Mouse (Mus musculus) adrenal gland, adult 2 months (tissue): ENCODE results near the gene Gm5416. TPM values are rescaled to one million over a fixed set of nuclear protein-coding genes. Genes with fewer than 3 reads are reported as not detected.
"Not testable (repeated sequence)": the region's sequence is repeated elsewhere in the genome, so short reads cannot be mapped to it uniquely, and the experiment has no call there.

Experiments used
- DNase-seq: peaks from one replicate; pipeline ENCODE4 v3.0.0; 2021
- long read RNA-seq: library from polyadenylated mRNA; stranded (forward); transcript quantifications from one replicate; pipeline ENCODE4 v2.0.0, GENCODE M21; 2021
- polyA plus RNA-seq: library from polyadenylated mRNA; depleted of rRNA; stranded (reverse); fragments of >200 nt; gene quantifications from 2 replicates; pipeline ENCODE4 v1.2.3, GENCODE M21; 2012; rRNA removed
- total RNA-seq, 2 experiments: library from RNA; stranded (reverse); gene quantifications; 2 replicates each; pipeline ENCODE4 v1.2.3; 2021

Gm5416 gene
- total RNA-seq: not detected
- polyA plus RNA-seq: not detected in 2 replicates
- long read RNA-seq: 0 reads

- DNase-seq: no peak
Observed at GRCm38 (mm10) chr16:36209967-36210453, at the start of gene Gm5416. Gene Gm5416 (plus strand): TSS chr16:36210403.

GRCm38 (mm10) chr16:36167841-36168240 is 42.4 kb upstream of the Gm5416 start:
- DNase-seq: not testable (repeated sequence)

- no peak for DNase-seq
Observed at GRCm38 (mm10) chr16:36176108-36176507, 34.1 kb upstream of the Gm5416 start.

GRCm38 (mm10) chr16:36179910-36180309 is 30.3 kb upstream of the Gm5416 start:
- DNase-seq: no peak

GRCm38 (mm10) chr16:36183912-36184311 is 26.3 kb upstream of the Gm5416 start, which contains the start of gene Gm5483:
Gene Gm5483 (plus strand): TSS chr16:36184212.
- not testable (repeated sequence) for DNase-seq

- no peak for DNase-seq
Observed at GRCm38 (mm10) chr16:36199226-36199625, 11.0 kb upstream of the Gm5416 start.

- DNase-seq: no peak
Observed at GRCm38 (mm10) chr16:36203846-36204245, 6.4 kb upstream of the Gm5416 start.

GRCm38 (mm10) chr16:36205684-36206083 is 4.5 kb upstream of the Gm5416 start:
- not testable (repeated sequence) for DNase-seq

- not testable (repeated sequence) for DNase-seq
Observed at GRCm38 (mm10) chr16:36221168-36221567, 11.0 kb downstream of the Gm5416 start, which contains the start of gene 2010005H15Rik. Gene 2010005H15Rik (plus strand): TSS chr16:36221468.

- not testable (repeated sequence) for DNase-seq
Observed at GRCm38 (mm10) chr16:36260585-36260984, 50.4 kb downstream of the Gm5416 start.

Other genes starting within 250 kb of the Gm5416 start
- gene Kpna1, start 231.7 kb upstream of the Gm5416 start, total RNA-seq: 10 to 100 TPM; 70.3 to 100.0 TPM
- gene Kpna1, start 231.7 kb upstream of the Gm5416 start, polyA plus RNA-seq: 2.5 and 3.8 TPM in 2 replicates
- 1 to 10 TPM; 3.1 to 5.2 TPM for gene Wdr5b, start 169.2 kb upstream of the Gm5416 start, total RNA-seq
- 0.59 and 0.75 TPM in 2 replicates for gene Wdr5b, start 169.2 kb upstream of the Gm5416 start, polyA plus RNA-seq
- gene Fam162a, start 138.8 kb upstream of the Gm5416 start, total RNA-seq: 100 to 1,000 TPM; 178 to 236 TPM
- gene Fam162a, start 138.8 kb upstream of the Gm5416 start, polyA plus RNA-seq: 27.9 and 30.7 TPM in 2 replicates
- 10 to 100 TPM; 35.6 to 35.8 TPM for gene Ccdc58, start 138.7 kb upstream of the Gm5416 start, total RNA-seq
- gene Ccdc58, start 138.7 kb upstream of the Gm5416 start, polyA plus RNA-seq: 2.0 and 2.9 TPM in 2 replicates
- gene Csta1, start 79.2 kb upstream of the Gm5416 start, total RNA-seq: not detected
- gene Csta1, start 79.2 kb upstream of the Gm5416 start, polyA plus RNA-seq: not detected in 2 replicates
- gene Stfa2l1, start 53.6 kb upstream of the Gm5416 start, total RNA-seq: not detected
- not detected in 2 replicates for gene Stfa2l1, start 53.6 kb upstream of the Gm5416 start, polyA plus RNA-seq
- not detected for gene Gm5483, start 26.2 kb upstream of the Gm5416 start, total RNA-seq
- not detected in 2 replicates for gene Gm5483, start 26.2 kb upstream of the Gm5416 start, polyA plus RNA-seq
- gene 2010005H15Rik, start 11.1 kb downstream of the Gm5416 start, total RNA-seq: 1 to 10 TPM in 1 of 2 experiments, not detected in 1; 3.5 TPM
- not detected in 2 replicates for gene 2010005H15Rik, start 11.1 kb downstream of the Gm5416 start, polyA plus RNA-seq
- gene Stfa1, start 66.5 kb downstream of the Gm5416 start, total RNA-seq: not detected
- not detected in 2 replicates for gene Stfa1, start 66.5 kb downstream of the Gm5416 start, polyA plus RNA-seq
- gene BC117090, start 123.9 kb downstream of the Gm5416 start, total RNA-seq: not detected
- not detected in 2 replicates for gene BC117090, start 123.9 kb downstream of the Gm5416 start, polyA plus RNA-seq
- gene BC100530, start 157.3 kb downstream of the Gm5416 start, total RNA-seq: not detected
- not detected in 2 replicates for gene BC100530, start 157.3 kb downstream of the Gm5416 start, polyA plus RNA-seq
- not detected for gene Stfa2, start 198.1 kb downstream of the Gm5416 start, total RNA-seq
- not detected in 2 replicates for gene Stfa2, start 198.1 kb downstream of the Gm5416 start, polyA plus RNA-seq
- gene Stfa3, start 245.0 kb downstream of the Gm5416 start, total RNA-seq: not detected
- gene Stfa3, start 245.0 kb downstream of the Gm5416 start, polyA plus RNA-seq: not detected in 2 replicates